In the genomic region with DNA sequence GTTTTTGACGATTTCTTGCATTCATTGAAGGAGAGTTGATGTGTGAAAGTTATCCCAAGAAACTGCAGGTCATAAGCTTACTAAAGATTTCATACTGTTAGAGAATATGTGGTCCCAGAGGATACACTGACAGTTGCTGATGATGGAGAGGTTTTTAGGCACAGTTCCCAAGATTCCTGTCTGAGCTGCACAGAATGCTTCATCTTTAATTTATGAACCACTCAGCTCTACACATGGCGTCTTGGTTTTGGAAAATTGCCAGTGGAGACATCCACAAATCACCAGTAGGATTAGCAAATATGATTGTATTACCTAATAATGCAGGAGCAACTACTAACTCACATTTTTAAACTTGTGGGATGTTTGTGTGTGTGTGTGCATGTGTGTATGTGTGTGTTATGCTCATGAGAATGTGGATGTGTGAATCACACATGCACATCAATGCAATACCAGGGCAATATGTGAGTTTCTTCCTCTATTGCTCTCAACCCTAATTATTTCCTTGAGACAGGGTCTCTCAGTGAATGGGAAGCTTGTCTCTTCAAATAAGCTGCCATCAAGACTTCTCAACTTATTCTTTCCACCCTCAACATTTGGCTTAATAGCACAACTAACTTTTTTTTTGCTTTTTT, we compare ENCODE assay signal across 20 mouse cellular contexts.
DNase-seq lines count a peak whose midpoint lies in the region; ATAC-seq lines count a peak whose summit lies in the region.
"Had no signal": no experiment of that assay in that cellular context is flagged by ENCODE, and none has a peak within 500 bp of the region (broad histone marks: within the 10 kb centered on the region; RNA-seq: fewer than 3 reads in every experiment).

No protein-coding gene starts in this region.

- no peaks in the 10 kb centered on the region for H3K9me3 ChIP-seq in hindbrain, embryonic 12.5 days (replicated peaks)
- no peaks in the 10 kb centered on the region for H3K9me3 ChIP-seq in hindbrain, embryonic 11.5 days (ENCODE audit: control insufficient read depth, low read length)
- no peaks in the 10 kb centered on the region for H3K9me3 ChIP-seq in neural tube, embryonic 14.5 days (ENCODE audit: control insufficient read depth, low read length)
- H3K9me3 ChIP-seq in neural tube, embryonic 15.5 days (replicated peaks): no peaks in the 10 kb centered on the region
- no peaks in the 10 kb centered on the region for H3K9me3 ChIP-seq in hindbrain, embryonic 16.5 days (ENCODE audit: control insufficient read depth, low read length)
- H3K9me3 ChIP-seq: heart, embryonic 12.5 days; limb, embryonic 10.5 days; lung, embryonic 15.5 days had no signal

- WGBS in hindbrain, embryonic 12.5 days: 49% methylated on average over 2 of the region's 2 CpGs
- 69% methylated on average over 2 of the region's 2 CpGs for WGBS in hindbrain, embryonic 11.5 days
- 57% methylated on average over 2 of the region's 2 CpGs for WGBS in neural tube, embryonic 14.5 days
- 61% methylated on average over 2 of the region's 2 CpGs for WGBS in neural tube, embryonic 15.5 days
- 43% methylated on average over 2 of the region's 2 CpGs for WGBS in hindbrain, embryonic 16.5 days

- H3K9ac ChIP-seq in hindbrain, embryonic 12.5 days: no peak overlapping the region
- H3K9ac ChIP-seq in hindbrain, embryonic 11.5 days (ENCODE audit: low read depth, low read length): no peak overlapping the region
- no peak overlapping the region for H3K9ac ChIP-seq in neural tube, embryonic 14.5 days (replicated peaks; ENCODE audit: low read depth, low read length)
- H3K9ac ChIP-seq in neural tube, embryonic 15.5 days (replicated peaks): no peak overlapping the region
- H3K9ac ChIP-seq in hindbrain, embryonic 16.5 days (ENCODE audit: low read depth, low read length): no peak overlapping the region
- H3K9ac ChIP-seq: heart, embryonic 12.5 days; lung, embryonic 15.5 days had no signal

- H3K4me1 ChIP-seq in hindbrain, embryonic 12.5 days: no peaks in the 10 kb centered on the region
- H3K4me1 ChIP-seq in hindbrain, embryonic 11.5 days (replicated peaks; ENCODE audit: control insufficient read depth, insufficient read depth, low read length): no peaks in the 10 kb centered on the region
- no peaks in the 10 kb centered on the region for H3K4me1 ChIP-seq in neural tube, embryonic 14.5 days (ENCODE audit: control insufficient read depth, insufficient read depth, low read length)
- H3K4me1 ChIP-seq in neural tube, embryonic 15.5 days: no peaks in the 10 kb centered on the region
- no peaks in the 10 kb centered on the region for H3K4me1 ChIP-seq in hindbrain, embryonic 16.5 days (ENCODE audit: control insufficient read depth, insufficient read depth, low read depth, low read length)
- H3K4me1 ChIP-seq: heart, embryonic 12.5 days; limb, embryonic 10.5 days; lung, embryonic 15.5 days had no signal

- no peaks in the 10 kb centered on the region for H3K36me3 ChIP-seq in hindbrain, embryonic 12.5 days
- no peaks in the 10 kb centered on the region for H3K36me3 ChIP-seq in hindbrain, embryonic 11.5 days (ENCODE audit: control insufficient read depth, insufficient read depth, low read length)
- H3K36me3 ChIP-seq in neural tube, embryonic 14.5 days (ENCODE audit: control insufficient read depth, insufficient read depth, low read length): no peaks in the 10 kb centered on the region
- H3K36me3 ChIP-seq in neural tube, embryonic 15.5 days: no peaks in the 10 kb centered on the region
- H3K36me3 ChIP-seq in hindbrain, embryonic 16.5 days (ENCODE audit: control insufficient read depth, insufficient read depth, low read length): no peaks in the 10 kb centered on the region
- H3K36me3 ChIP-seq: heart, embryonic 12.5 days; limb, embryonic 10.5 days; lung, embryonic 15.5 days had no signal

- no peaks in the 10 kb centered on the region for H3K27me3 ChIP-seq in hindbrain, embryonic 12.5 days
- no peaks in the 10 kb centered on the region for H3K27me3 ChIP-seq in hindbrain, embryonic 11.5 days (ENCODE audit: control insufficient read depth, insufficient read depth, low read length)
- no peaks in the 10 kb centered on the region for H3K27me3 ChIP-seq in neural tube, embryonic 14.5 days (ENCODE audit: control insufficient read depth, insufficient read depth, low read length)
- H3K27me3 ChIP-seq in neural tube, embryonic 15.5 days (replicated peaks): no peaks in the 10 kb centered on the region
- H3K27me3 ChIP-seq in hindbrain, embryonic 16.5 days (replicated peaks; ENCODE audit: control insufficient read depth, insufficient read depth, low read length): no peaks in the 10 kb centered on the region
- H3K27me3 ChIP-seq: heart, embryonic 12.5 days; lung, embryonic 15.5 days; Patski had no signal

- DNase-seq in hindbrain, embryonic 11.5 days (ENCODE audit: low spot score): no peak
- DNase-seq in retina, postnatal 1 day: peak; percentile 23
- no peak for DNase-seq in layer of hippocampus, adult 9-10 months (ENCODE audit: low spot score)
- no peak for DNase-seq in frontal cortex, postnatal 36 days (ENCODE audit: low spot score in 2 of 2)
- DNase-seq: adrenal gland, postnatal 36 days; cerebellum, adult 9-11 months; embryo, embryonic 11 days; right cerebral cortex, postnatal 25 days; thymus, postnatal 25 days had no signal

- peak; percentile 63; the same call in 1 of the 2 replicates for ATAC-seq in hindbrain, embryonic 12.5 days (ENCODE audit: low FRiP score)
- no peak for ATAC-seq in hindbrain, embryonic 11.5 days (ENCODE audit: low FRiP score)
- peak; percentile 84; the same call in 1 of the 2 replicates for ATAC-seq in neural tube, embryonic 14.5 days (ENCODE audit: low read depth)
- no peak for ATAC-seq in neural tube, embryonic 15.5 days (ENCODE audit: low FRiP score)
- ATAC-seq in hindbrain, embryonic 16.5 days: peak; percentile 71; the same call in 1 of the 2 replicates
- ATAC-seq: activated CD4-positive, CD25-positive, alpha-beta regulatory T cell, adult 4 months; intestine, postnatal 0 days; Patski had no signal

- H3K4me2 ChIP-seq in hindbrain, embryonic 12.5 days (replicated peaks): no peak overlapping the region
- no peak overlapping the region for H3K4me2 ChIP-seq in hindbrain, embryonic 11.5 days (replicated peaks; ENCODE audit: low read depth, low read length)
- no peak overlapping the region for H3K4me2 ChIP-seq in neural tube, embryonic 14.5 days (ENCODE audit: low read depth, low read length)
- no peak overlapping the region for H3K4me2 ChIP-seq in neural tube, embryonic 15.5 days
- H3K4me2 ChIP-seq in hindbrain, embryonic 16.5 days (ENCODE audit: low read length): no peak overlapping the region
- H3K4me2 ChIP-seq: heart, embryonic 12.5 days; liver, embryonic 11.5 days; lung, embryonic 15.5 days had no signal

- no peak overlapping the region for H3K27ac ChIP-seq in hindbrain, embryonic 12.5 days
- no peak overlapping the region for H3K27ac ChIP-seq in hindbrain, embryonic 11.5 days (ENCODE audit: low read depth, low read length)
- no peak overlapping the region for H3K27ac ChIP-seq in neural tube, embryonic 14.5 days (ENCODE audit: low read depth, low read length)
- no peak overlapping the region for H3K27ac ChIP-seq in neural tube, embryonic 15.5 days (replicated peaks)
- no peak overlapping the region for H3K27ac ChIP-seq in hindbrain, embryonic 16.5 days (ENCODE audit: low read depth, low read length)
- H3K27ac ChIP-seq: limb, embryonic 10.5 days; lung, embryonic 15.5 days had no signal

- H3K4me3 ChIP-seq in hindbrain, embryonic 12.5 days: no peak overlapping the region
- no peak overlapping the region for H3K4me3 ChIP-seq in hindbrain, embryonic 11.5 days (ENCODE audit: low read depth, low read length)
- no peak overlapping the region for H3K4me3 ChIP-seq in neural tube, embryonic 14.5 days (ENCODE audit: low read depth, low read length)
- no peak overlapping the region for H3K4me3 ChIP-seq in neural tube, embryonic 15.5 days (replicated peaks)
- no peak overlapping the region for H3K4me3 ChIP-seq in hindbrain, embryonic 16.5 days (ENCODE audit: low read length)
- H3K4me3 ChIP-seq: heart, embryonic 12.5 days; limb, embryonic 10.5 days; lung, embryonic 15.5 days had no signal

Comparison
In these comparisons a context has a peak if more than half of its experiments do, and no peak if none do; other contexts are left out.
1. ATAC-seq: peak in hindbrain, embryonic 12.5 days (single experiment), neural tube, embryonic 14.5 days (single experiment) and hindbrain, embryonic 16.5 days (single experiment); none in hindbrain, embryonic 11.5 days (single experiment) and neural tube, embryonic 15.5 days (single experiment).